Mouse (Mus musculus) ES-Bruce4 (cell line): Measurements from ENCODE around the gene Kcnn4. TPM values are rescaled to one million over a fixed set of nuclear protein-coding genes. Genes with fewer than 3 reads are reported as not detected.

ENCODE experiments used
- H3K27ac ChIP-seq: 2 replicates; pipeline ENCODE4 v1.5.1; 2012; ENCODE audit warnings: low read length, inconsistent platforms; ENCODE audit not compliant: insufficient read depth
- H3K27me3 ChIP-seq: 2 replicates; pipeline ENCODE4 v1.6.1; 2012; ENCODE audit warnings: mild to moderate bottlenecking, low read length, inconsistent platforms; ENCODE audit not compliant: control insufficient read depth, poor library complexity, insufficient read depth, severe bottlenecking
- H3K36me3 ChIP-seq: 2 replicates; pipeline ENCODE4 v1.6.1; 2012; ENCODE audit warnings: inconsistent platforms, mild to moderate bottlenecking, low read length, moderate library complexity; ENCODE audit not compliant: control insufficient read depth, poor library complexity, insufficient read depth, severe bottlenecking
- H3K4me1 ChIP-seq: one replicate; pipeline ENCODE4 v1.8.1; 2011; ENCODE audit warnings: low read length; ENCODE audit not compliant: control insufficient read depth, insufficient read depth
- H3K4me3 ChIP-seq: 2 replicates; pipeline ENCODE4 v1.5.1; 2011; ENCODE audit warnings: low read depth, mild to moderate bottlenecking, low read length
- H3K9ac ChIP-seq: 2 replicates; pipeline ENCODE4 v1.6.1; 2012; ENCODE audit warnings: low read depth, mild to moderate bottlenecking, inconsistent platforms; ENCODE audit not compliant: poor library complexity, severe bottlenecking
- H3K9me3 ChIP-seq: replicated peaks from 2 replicates; pipeline ENCODE4 v1.6.1; 2012; ENCODE audit warnings: mild to moderate bottlenecking, low read length, inconsistent platforms; ENCODE audit not compliant: control insufficient read depth, poor library complexity, insufficient read depth, severe bottlenecking
- CTCF ChIP-seq: IDR thresholded peaks from one replicate; pipeline ENCODE4 v1.8.1; 2011; ENCODE audit warnings: low read depth, low read length
- EP300 ChIP-seq: IDR thresholded peaks from 2 replicates; pipeline ENCODE4 v1.6.1; 2011; ENCODE audit warnings: low read depth, low read length; ENCODE audit not compliant: insufficient read depth
- POLR2A ChIP-seq: IDR thresholded peaks from one replicate; pipeline ENCODE4 v1.8.1; 2011; ENCODE audit warnings: low read length; ENCODE audit not compliant: insufficient read depth
- polyA plus RNA-seq: library from polyadenylated mRNA; stranded (reverse); fragments of >200 nt; gene quantifications from 2 replicates; pipeline ENCODE4 v1.2.4, GENCODE M21; 2011; ENCODE audit warnings: low read depth; ENCODE audit not compliant: missing spikeins, insufficient read depth, insufficient read length

Gene Kcnn4
- polyA plus RNA-seq, 1 experiment = 1.8 TPM

DNA sequence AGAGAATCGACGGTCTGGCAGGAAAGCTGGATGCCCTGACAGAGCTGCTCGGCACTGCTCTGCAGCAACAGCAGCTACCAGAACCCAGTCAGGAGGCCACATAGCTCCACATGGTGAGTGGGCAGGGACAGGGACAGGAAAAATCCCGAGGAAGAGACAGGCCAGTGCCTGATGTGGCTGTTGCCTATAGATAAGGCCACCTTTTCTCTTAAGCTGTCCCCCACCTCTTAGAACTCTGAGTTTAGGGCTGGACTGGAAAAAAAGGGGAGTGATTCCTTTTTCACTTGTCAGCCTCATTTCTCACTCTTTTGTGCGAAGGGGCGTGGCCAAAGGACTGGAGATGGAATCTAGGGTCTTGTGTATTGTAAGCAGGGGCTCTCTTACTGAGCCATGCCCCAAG, 14.0 kb downstream of the Kcnn4 start:
- Histone ChIP-seq H3K27me3 (no peaks in the 10 kb centered on the region), H3K27ac (no peak overlapping the region), H3K4me3 (no peak overlapping the region), H3K9me3 (no peaks in the 10 kb centered on the region), H3K9ac (no peak overlapping the region), H3K36me3 (no peaks in the 10 kb centered on the region), H3K4me1 (no peaks in the 10 kb centered on the region)
- TF ChIP-seq POLR2A (no peak), CTCF (no peak), EP300 (no peak)

DNA sequence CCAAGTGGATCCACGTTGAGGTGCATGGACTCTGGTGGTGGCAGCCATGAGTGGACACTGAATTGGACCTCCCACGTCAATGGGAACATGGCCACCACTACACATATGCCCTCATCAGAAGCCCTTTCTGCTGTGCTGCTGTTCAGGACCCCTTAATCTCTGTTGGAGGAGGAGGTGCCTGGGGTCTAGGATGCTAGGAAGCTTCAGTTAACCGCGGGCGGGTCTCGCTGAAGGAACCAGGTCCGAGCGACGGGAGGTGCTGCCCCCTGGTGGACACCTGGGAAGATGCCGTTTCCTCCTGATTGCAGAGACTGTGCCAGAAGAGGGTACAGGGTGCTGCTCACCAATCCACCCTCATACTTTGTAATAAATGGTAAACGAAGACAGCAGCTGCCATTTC, 14.8 kb downstream of the Kcnn4 start:
- TF ChIP-seq CTCF (peak; percentile 95), EP300 (no peak), POLR2A (no peak)
- Histone ChIP-seq H3K27me3 (no peaks in the 10 kb centered on the region), H3K4me3 (no peak overlapping the region), H3K9ac (no peak overlapping the region), H3K4me1 (no peaks in the 10 kb centered on the region), H3K27ac (no peak overlapping the region), H3K36me3 (no peaks in the 10 kb centered on the region), H3K9me3 (no peaks in the 10 kb centered on the region)

DNA sequence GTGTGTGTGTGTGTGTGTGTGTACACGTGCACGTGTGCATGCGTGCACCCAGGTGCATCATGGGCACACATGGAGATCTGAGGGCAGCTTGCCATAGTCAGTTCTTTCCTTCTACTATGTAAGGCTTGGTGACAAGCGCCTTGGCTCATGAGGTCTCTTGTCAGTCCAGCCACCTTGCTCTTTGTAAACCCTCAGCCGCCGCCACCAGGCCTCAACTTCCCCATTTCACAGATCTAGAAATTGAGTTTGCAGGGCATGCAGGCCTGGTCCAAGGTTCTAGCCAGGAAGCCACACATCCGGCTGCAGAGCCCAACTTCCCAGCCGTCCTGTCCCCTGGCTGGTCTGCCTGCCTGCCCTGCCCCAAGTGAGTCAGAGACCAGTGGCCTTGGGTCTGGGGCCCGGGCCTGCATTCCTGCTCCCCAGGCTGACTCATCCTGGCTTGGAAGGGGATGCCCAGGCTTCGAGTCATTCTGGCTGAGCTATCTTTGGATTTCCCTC, 17.0 kb downstream of the Kcnn4 start:
- TF ChIP-seq EP300 (no peak), POLR2A (no peak), CTCF (no peak)
- H3K27ac ChIP-seq = no peak overlapping the region
- H3K4me1 ChIP-seq = no peaks in the 10 kb centered on the region
- no peak overlapping the region for H3K9ac ChIP-seq
- H3K9me3 ChIP-seq = no peaks in the 10 kb centered on the region
- H3K4me3 ChIP-seq = no peak overlapping the region
- no peaks in the 10 kb centered on the region for H3K27me3 ChIP-seq
- no peaks in the 10 kb centered on the region for H3K36me3 ChIP-seq

GRCm38 (mm10) chr7:24389516-24390187, 19.6 kb downstream of the Kcnn4 start:
- no peaks in the 10 kb centered on the region for H3K4me1 ChIP-seq
- H3K4me3 ChIP-seq = no peak overlapping the region
- no peaks in the 10 kb centered on the region for H3K36me3 ChIP-seq
- no peaks in the 10 kb centered on the region for H3K27me3 ChIP-seq
- no peak overlapping the region for H3K27ac ChIP-seq
- TF ChIP-seq POLR2A (no peak), CTCF (no peak), EP300 (no peak)
- H3K9ac ChIP-seq = no peak overlapping the region
- no peaks in the 10 kb centered on the region for H3K9me3 ChIP-seq

GRCm38 (mm10) chr7:24390512-24390911, 20.4 kb downstream of the Kcnn4 start:
- TF ChIP-seq EP300 (no peak), POLR2A (no peak), CTCF (no peak)
- no peak overlapping the region for H3K27ac ChIP-seq
- H3K27me3 ChIP-seq = no peaks in the 10 kb centered on the region
- no peak overlapping the region for H3K9ac ChIP-seq
- no peaks in the 10 kb centered on the region for H3K36me3 ChIP-seq
- no peak overlapping the region for H3K4me3 ChIP-seq
- no peaks in the 10 kb centered on the region for H3K9me3 ChIP-seq
- H3K4me1 ChIP-seq = no peaks in the 10 kb centered on the region

GRCm38 (mm10) chr7:24391077-24391476, 21.0 kb downstream of the Kcnn4 start:
- Histone ChIP-seq H3K9ac (no peak overlapping the region), H3K36me3 (no peaks in the 10 kb centered on the region), H3K4me1 (no peaks in the 10 kb centered on the region), H3K4me3 (no peak overlapping the region), H3K27ac (no peak overlapping the region), H3K27me3 (no peaks in the 10 kb centered on the region), H3K9me3 (no peaks in the 10 kb centered on the region)
- no peak for TF ChIP-seq POLR2A
- TF ChIP-seq CTCF = no peak
- no peak for TF ChIP-seq EP300
